Mouse (Mus musculus) pancreas, adult 10 weeks (tissue): ENCODE results near the gene Olfr60. TPM values are rescaled to one million over a fixed set of nuclear protein-coding genes. Genes with fewer than 3 reads are reported as not detected.

Source experiments
- polyA plus RNA-seq: library from polyadenylated mRNA; stranded (reverse); fragments of 350-450 nt; fragmentation: Illumina TruSeq; extraction: RNeasy Lipid Tissue Mini Kit (QIAGEN cat#74804); gene quantifications from one replicate; pipeline ENCODE4 v1.2.3, GENCODE M21; 2015; ENCODE audit warnings: low read depth, low replicate concordance; ENCODE audit not compliant: insufficient read depth

The Olfr60 gene
- polyA plus RNA-seq: not detected

GRCm38 (mm10) chr7:140361571-140361970 lies at the start of gene Olfr60:
TSS of gene Olfr60 (minus strand) at chr7:140361671.

GRCm38 (mm10) chr7:140402818-140403217 lies 41.3 kb upstream of the Olfr60 start, which contains the start of gene Olfr531:
TSS of gene Olfr531 (minus strand) at chr7:140402918.

GRCm38 (mm10) chr7:140376231-140376630 lies 14.8 kb upstream of the Olfr60 start, which contains the start of gene Olfr530:
TSS of gene Olfr530 (minus strand) at chr7:140376331.

GRCm38 (mm10) chr7:140333717-140334116 lies 27.8 kb downstream of the Olfr60 start, which contains the start of gene Olfr527:
TSS of gene Olfr527 (plus strand) at chr7:140334017.

GRCm38 (mm10) chr7:140320558-140320957 lies 40.9 kb downstream of the Olfr60 start, which contains the start of gene Olfr525:
TSS of gene Olfr525 (plus strand) at chr7:140320858.

Other genes with a start within 250 kb of the Olfr60 start
- 3.7 TPM for gene Paox, start 245.9 kb downstream of the Olfr60 start, polyA plus RNA-seq
- gene Echs1, start 245.2 kb downstream of the Olfr60 start, polyA plus RNA-seq: 20.1 TPM
- gene Mtg1, start 224.1 kb downstream of the Olfr60 start, polyA plus RNA-seq: 4.7 TPM
- 0.39 TPM for gene Sprn, start 206.8 kb downstream of the Olfr60 start, polyA plus RNA-seq
- gene Olfr522, start 196.9 kb downstream of the Olfr60 start, polyA plus RNA-seq: not detected
- not detected for gene Olfr523, start 188.5 kb downstream of the Olfr60 start, polyA plus RNA-seq
- not detected for gene Olfr524, start 155.7 kb downstream of the Olfr60 start, polyA plus RNA-seq
- not detected for gene Cd163l1, start 143.4 kb downstream of the Olfr60 start, polyA plus RNA-seq
- gene 5830411N06Rik, start 114.4 kb downstream of the Olfr60 start, polyA plus RNA-seq: not detected
- gene Olfr525, start 40.8 kb downstream of the Olfr60 start, polyA plus RNA-seq: not detected
- not detected for gene Olfr527, start 27.7 kb downstream of the Olfr60 start, polyA plus RNA-seq
- not detected for gene Olfr530, start 14.7 kb upstream of the Olfr60 start, polyA plus RNA-seq
- gene Olfr531, start 41.2 kb upstream of the Olfr60 start, polyA plus RNA-seq: not detected
- gene Olfr532, start 60.0 kb upstream of the Olfr60 start, polyA plus RNA-seq: not detected
- not detected for gene Olfr533, start 101.7 kb upstream of the Olfr60 start, polyA plus RNA-seq
- not detected for gene Olfr535, start 122.5 kb upstream of the Olfr60 start, polyA plus RNA-seq
- gene Olfr536, start 145.7 kb upstream of the Olfr60 start, polyA plus RNA-seq: not detected
- gene Olfr538, start 206.2 kb upstream of the Olfr60 start, polyA plus RNA-seq: not detected
- not detected for gene Olfr46, start 239.6 kb upstream of the Olfr60 start, polyA plus RNA-seq